Mouse (Mus musculus) intestine, embryonic 16.5 days (tissue): ENCODE results near the gene Isg20l2. TPM values are rescaled to one million over a fixed set of nuclear protein-coding genes. Genes with fewer than 3 reads are reported as not detected.

Source experiments
- ATAC-seq: fragments of 200-750 bp; cut with Nextera tagmentation; 2 replicates; pipeline ENCODE4 v1.8.0; 2017; ENCODE audit warnings: moderate TSS enrichment, moderate library complexity
- H3K27ac ChIP-seq: fragments of 300-500 bp; sonication (generic); 2 replicates; pipeline ENCODE4 v1.5.1; 2014; ENCODE audit warnings: mild to moderate bottlenecking, low read length
- H3K27me3 ChIP-seq: fragments of 300-500 bp; sonication (generic); replicated peaks from 2 replicates; pipeline ENCODE4 v1.6.1; 2014; ENCODE audit warnings: low read length, control low read depth, mixed read lengths; ENCODE audit not compliant: control insufficient read depth, insufficient read depth
- H3K36me3 ChIP-seq: fragments of 300-500 bp; sonication (generic); 2 replicates; pipeline ENCODE4 v1.6.1; 2014; ENCODE audit warnings: low read length, control low read depth; ENCODE audit not compliant: control insufficient read depth, insufficient read depth
- H3K4me1 ChIP-seq: fragments of 300-500 bp; sonication (generic); 2 replicates; pipeline ENCODE4 v1.6.1; 2014; ENCODE audit warnings: low read length, control low read depth, mixed read lengths; ENCODE audit not compliant: control insufficient read depth, insufficient read depth
- H3K4me2 ChIP-seq: fragments of 300-500 bp; sonication (generic); 2 replicates; pipeline ENCODE4 v1.6.1; 2014; ENCODE audit warnings: low read depth, low read length, control low read depth
- H3K4me3 ChIP-seq: fragments of 300-500 bp; sonication (generic); 2 replicates; pipeline ENCODE4 v1.5.1; 2014; ENCODE audit warnings: mild to moderate bottlenecking, low read length
- H3K9ac ChIP-seq: fragments of 300-500 bp; sonication (generic); 2 replicates; pipeline ENCODE4 v1.6.1; 2014; ENCODE audit warnings: low read depth, low read length
- H3K9me3 ChIP-seq: fragments of 300-500 bp; sonication (generic); 2 replicates; pipeline ENCODE4 v1.6.1; 2016; ENCODE audit warnings: low read length, control low read depth; ENCODE audit not compliant: control insufficient read depth
- WGBS: fragments of 180-500 bp; shearing (Covaris S2); extraction: QIAGEN DNeasy Blood & Tissue Kit; methylation state at CpG from one replicate; pipeline ENCODE4 v1.1.7; 2014; 5-methylcytosine and 5-hydroxymethylcytosine counted together
- polyA plus RNA-seq: library from polyadenylated mRNA; unstranded; fragments of >200 nt; fragmentation: Nextera tagmentation; extraction: Ambion mirVana; gene quantifications from 2 replicates; pipeline ENCODE4 v1.2.1, GENCODE M21; 2015

The Isg20l2 gene
- polyA plus RNA-seq, 1 experiment from 2014 or later, result 39.8 TPM

DNA sequence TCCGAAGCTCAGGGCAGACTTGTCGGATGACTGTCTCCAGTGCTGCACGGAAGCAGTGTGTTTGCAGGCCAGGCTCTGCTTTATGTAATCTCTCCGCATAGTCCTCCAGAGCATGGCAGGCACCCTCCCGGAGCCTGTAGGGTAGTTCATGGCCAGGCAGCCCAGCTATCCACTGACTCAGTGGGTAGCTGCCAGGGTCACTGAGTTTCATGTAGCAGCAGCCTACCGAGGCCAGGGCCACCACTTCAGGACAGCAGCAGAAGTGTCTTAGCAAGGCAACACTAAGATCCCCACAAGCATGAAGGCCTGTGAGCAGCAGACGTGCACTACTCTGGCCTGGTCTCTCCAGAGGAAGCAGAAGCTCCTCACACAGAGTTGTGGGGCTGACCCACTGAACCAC lies 5.1 kb upstream of the Isg20l2 start:
- no peaks in the 10 kb centered on the region for H3K27me3 ChIP-seq
- no peak overlapping the region for H3K27ac ChIP-seq
- no peak overlapping the region for H3K4me2 ChIP-seq
- ATAC-seq, result no peak
- peaks cover 10% of the 10 kb centered on the region for H3K4me1 ChIP-seq
- H3K4me3 ChIP-seq, result no peak overlapping the region
- H3K36me3 ChIP-seq, result peaks cover 17% of the 10 kb centered on the region; the same call in 1 of the 2 replicates
- H3K9me3 ChIP-seq, result no peaks in the 10 kb centered on the region
- H3K9ac ChIP-seq, result no peak overlapping the region
- WGBS, result 84% methylated on average over 7 of the region's 7 CpGs

DNA sequence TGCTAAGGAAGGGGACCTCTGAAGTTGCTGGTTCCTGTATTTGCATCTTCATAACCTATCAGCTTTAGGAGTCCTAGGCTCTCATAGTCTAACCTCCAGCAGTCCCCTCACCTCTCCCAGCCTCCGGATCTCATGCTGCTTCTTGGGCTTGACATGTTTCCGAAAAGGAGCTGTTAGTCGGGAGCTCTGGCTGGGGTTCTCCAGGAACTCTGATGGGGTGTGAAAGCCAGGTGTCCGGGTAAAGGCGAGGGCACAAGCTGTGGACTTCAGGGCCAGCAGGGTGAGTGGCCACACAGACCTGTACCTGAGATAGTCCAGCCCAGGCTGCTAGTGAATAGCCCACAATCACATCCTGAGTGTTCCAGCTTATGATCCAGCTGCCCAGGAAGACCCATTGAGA lies 2.7 kb upstream of the Isg20l2 start:
- Histone ChIP-seq H3K9ac (no peak overlapping the region), H3K4me1 (peaks cover 23% of the 10 kb centered on the region), H3K27me3 (no peaks in the 10 kb centered on the region), H3K27ac (no peak overlapping the region), H3K36me3 (peaks cover 24% of the 10 kb centered on the region; the same call in 1 of the 2 replicates), H3K9me3 (no peaks in the 10 kb centered on the region), H3K4me2 (no peak overlapping the region), H3K4me3 (no peak overlapping the region)
- ATAC-seq, result no peak
- WGBS, result 92% methylated on average over 5 of the region's 5 CpGs

- Histone ChIP-seq H3K9ac (peak overlapping the region; percentile 94), H3K36me3 (peaks cover 25% of the 10 kb centered on the region; the same call in 1 of the 2 replicates), H3K4me3 (peak overlapping the region; percentile 95), H3K9me3 (no peaks in the 10 kb centered on the region), H3K4me1 (peaks cover 25% of the 10 kb centered on the region), H3K27me3 (no peaks in the 10 kb centered on the region), H3K4me2 (peak overlapping the region; percentile 81), H3K27ac (peak overlapping the region; percentile 80)
- WGBS, result 5% methylated on average over 26 of the region's 26 CpGs
- peak; percentile 61 for ATAC-seq
These were observed 605 bp upstream of the Isg20l2 start for GRCm38 (mm10) chr3:87929341-87930077.

DNA sequence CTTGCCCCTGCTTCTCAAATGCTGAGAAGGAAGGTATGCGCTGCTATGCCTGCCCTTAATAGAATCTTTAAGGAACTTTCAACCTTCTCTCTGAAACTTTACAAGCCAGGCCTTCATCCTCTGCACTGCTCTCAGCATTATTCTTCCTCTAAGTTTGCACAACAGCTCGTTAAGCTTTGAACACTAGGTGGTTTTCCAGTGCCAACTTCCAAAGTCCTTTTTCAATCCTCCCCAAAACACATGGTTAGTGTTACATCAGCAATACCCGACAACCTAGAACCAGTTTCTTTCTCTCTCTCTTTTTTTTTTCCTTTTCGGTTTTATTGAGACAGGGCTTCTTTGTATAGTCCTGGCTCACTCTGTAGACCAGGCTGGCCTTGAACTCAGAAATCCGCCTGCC lies 3.9 kb downstream of the Isg20l2 start:
- Histone ChIP-seq H3K4me2 (no peak overlapping the region), H3K9ac (no peak overlapping the region), H3K36me3 (peaks cover 14% of the 10 kb centered on the region), H3K4me3 (no peak overlapping the region), H3K27me3 (no peaks in the 10 kb centered on the region), H3K27ac (no peak overlapping the region), H3K4me1 (peaks cover 22% of the 10 kb centered on the region), H3K9me3 (no peaks in the 10 kb centered on the region)
- ATAC-seq, result no peak
- 83% methylated on average over 5 of the region's 5 CpGs for WGBS

- Histone ChIP-seq H3K27me3 (no peaks in the 10 kb centered on the region), H3K36me3 (peaks cover 18% of the 10 kb centered on the region), H3K9ac (no peak overlapping the region), H3K27ac (no peak overlapping the region), H3K9me3 (no peaks in the 10 kb centered on the region), H3K4me1 (peaks cover 18% of the 10 kb centered on the region), H3K4me3 (no peak overlapping the region), H3K4me2 (no peak overlapping the region)
- WGBS, result 63% methylated on average over 4 of the region's 4 CpGs
- no peak for ATAC-seq
These were observed 4.4 kb downstream of the Isg20l2 start for GRCm38 (mm10) chr3:87934501-87934900.

DNA sequence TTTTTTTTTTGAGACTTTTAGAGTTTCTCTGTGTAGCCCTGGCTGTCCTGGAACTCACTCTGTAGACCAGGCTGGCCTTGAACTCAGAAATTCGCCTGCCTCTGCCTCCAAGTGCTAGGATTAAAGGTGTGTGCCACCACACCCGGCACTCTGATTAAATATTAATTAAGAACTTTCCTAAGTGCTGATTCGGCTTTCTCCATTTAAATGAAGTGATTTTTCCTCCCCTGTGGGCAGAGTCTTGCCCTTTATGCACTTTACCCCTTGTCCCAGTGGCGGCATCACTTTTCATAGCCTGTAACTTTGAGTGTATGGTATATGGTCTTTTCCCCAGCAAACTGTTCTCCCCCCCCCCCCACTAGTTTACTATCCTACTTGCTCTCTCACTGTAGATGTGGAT lies 5.1 kb downstream of the Isg20l2 start:
- no peak overlapping the region for H3K4me3 ChIP-seq
- no peak overlapping the region for H3K27ac ChIP-seq
- H3K4me2 ChIP-seq, result no peak overlapping the region
- WGBS, result 83% methylated on average over 4 of the region's 4 CpGs
- H3K4me1 ChIP-seq, result peaks cover 18% of the 10 kb centered on the region
- H3K9ac ChIP-seq, result no peak overlapping the region
- ATAC-seq, result 0 out of 2 replicates have a peak, but pooled peaks have one; percentile 17
- no peaks in the 10 kb centered on the region for H3K9me3 ChIP-seq
- H3K36me3 ChIP-seq, result peaks cover 21% of the 10 kb centered on the region
- no peaks in the 10 kb centered on the region for H3K27me3 ChIP-seq

- peaks cover 17% of the 10 kb centered on the region for H3K4me1 ChIP-seq
- no peaks in the 10 kb centered on the region for H3K9me3 ChIP-seq
- H3K36me3 ChIP-seq, result peaks cover 23% of the 10 kb centered on the region
- no peak overlapping the region for H3K4me2 ChIP-seq
- H3K4me3 ChIP-seq, result no peak overlapping the region
- H3K27me3 ChIP-seq, result no peaks in the 10 kb centered on the region
- 97% methylated on average over 2 of the region's 2 CpGs for WGBS
- H3K27ac ChIP-seq, result no peak overlapping the region
- H3K9ac ChIP-seq, result no peak overlapping the region
- ATAC-seq, result peak; percentile 50
These were observed 5.7 kb downstream of the Isg20l2 start for GRCm38 (mm10) chr3:87935776-87936175.

DNA sequence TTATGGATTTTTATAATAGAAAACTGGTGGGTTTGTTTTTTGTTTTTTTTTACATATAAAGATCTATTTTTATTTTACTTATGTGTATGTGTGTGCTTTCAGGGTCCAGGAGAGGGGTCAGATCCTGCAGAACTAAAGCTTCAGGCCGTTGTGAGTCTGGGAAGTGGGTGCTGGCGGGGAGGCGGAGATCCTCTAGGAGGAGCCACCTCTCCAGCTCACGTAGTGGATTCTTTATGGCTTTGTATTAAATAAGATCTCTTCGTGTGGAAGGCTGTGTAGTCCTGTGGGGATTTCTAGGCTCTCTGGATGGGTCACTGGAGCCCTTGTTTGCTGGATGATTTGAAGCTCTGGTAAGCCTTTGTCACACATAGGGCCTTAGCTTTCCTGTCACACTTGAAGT lies 10.5 kb downstream of the Isg20l2 start:
- Histone ChIP-seq H3K27ac (no peak overlapping the region), H3K9ac (no peak overlapping the region), H3K4me3 (no peak overlapping the region), H3K27me3 (peaks cover 1% of the 10 kb centered on the region; the same call in 1 of the 2 replicates), H3K4me1 (no peaks in the 10 kb centered on the region), H3K4me2 (no peak overlapping the region), H3K9me3 (no peaks in the 10 kb centered on the region), H3K36me3 (peaks cover 13% of the 10 kb centered on the region)
- WGBS, result 64% methylated on average over 5 of the region's 5 CpGs
- no peak for ATAC-seq

DNA sequence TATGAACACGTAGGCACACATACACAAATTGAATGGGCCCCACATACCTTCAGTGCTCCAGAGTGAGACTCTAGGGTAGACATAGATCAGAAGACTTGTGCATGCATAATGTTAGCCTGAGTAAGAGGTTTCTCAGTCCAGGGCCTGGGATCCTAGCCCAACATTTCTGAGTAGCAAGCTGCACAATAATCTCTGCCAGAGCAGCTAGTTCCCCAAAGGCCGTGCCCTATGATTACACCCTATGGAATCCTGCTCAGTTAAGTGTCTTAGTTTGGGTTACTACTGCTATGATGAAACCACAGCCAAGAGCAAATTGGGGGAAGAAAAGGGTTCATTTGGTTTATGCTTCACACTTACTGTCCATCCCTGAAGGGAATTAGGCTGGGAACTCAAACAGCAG lies 12.4 kb downstream of the Isg20l2 start:
- WGBS, result 87% methylated on average over 2 of the region's 2 CpGs
- Histone ChIP-seq H3K4me2 (no peak overlapping the region), H3K4me1 (peaks cover 7% of the 10 kb centered on the region; the same call in 1 of the 2 replicates), H3K9me3 (no peaks in the 10 kb centered on the region), H3K9ac (no peak overlapping the region), H3K27me3 (peaks cover 11% of the 10 kb centered on the region; the same call in 1 of the 2 replicates), H3K27ac (no peak overlapping the region), H3K36me3 (peaks cover 13% of the 10 kb centered on the region), H3K4me3 (no peak overlapping the region)
- ATAC-seq, result no peak
